Mouse (Mus musculus) testis, adult 2 months (tissue): ENCODE measurements around the gene Zfc3h1.

Source experiments
- CTCF ChIP-seq: fragments of 200-500 bp; IDR thresholded peaks from 2 replicates; pipeline ENCODE4 v1.5.1; 2012; ENCODE audit warnings: low read depth, mild to moderate bottlenecking, inconsistent platforms, low read length, moderate library complexity; ENCODE audit not compliant: control insufficient read depth, insufficient read depth, insufficient replicate concordance
- POLR2A ChIP-seq: fragments of 200-500 bp; IDR thresholded peaks from 2 replicates; pipeline ENCODE4 v1.6.1; 2012; ENCODE audit warnings: low read depth, mild to moderate bottlenecking, inconsistent platforms, low read length, moderate library complexity; ENCODE audit not compliant: control insufficient read depth

- no peak for TF ChIP-seq CTCF
- no peak for TF ChIP-seq POLR2A
Observed at GRCm38 (mm10) chr10:115349029-115349428, 35.7 kb upstream of the Zfc3h1 start.
